Mouse (Mus musculus): ENCODE measurements around the gene Fam185a. TPM values are rescaled to one million over a fixed set of nuclear protein-coding genes. Genes with fewer than 3 reads are reported as not detected.

Gene Fam185a
- total RNA-seq, 1 experiment from 2014 or later: 10.9 TPM

GRCm38 (mm10) chr5:21418613-21419012 is 6.1 kb upstream of the Fam185a start:
- no peak for ATAC-seq (replicated peaks; ENCODE audit: low read depth, poor library complexity, severe bottlenecking)

- ATAC-seq (replicated peaks; ENCODE audit: low read depth, poor library complexity, severe bottlenecking): no peak
These were observed 4.1 kb upstream of the Fam185a start for GRCm38 (mm10) chr5:21420609-21421008.

DNA sequence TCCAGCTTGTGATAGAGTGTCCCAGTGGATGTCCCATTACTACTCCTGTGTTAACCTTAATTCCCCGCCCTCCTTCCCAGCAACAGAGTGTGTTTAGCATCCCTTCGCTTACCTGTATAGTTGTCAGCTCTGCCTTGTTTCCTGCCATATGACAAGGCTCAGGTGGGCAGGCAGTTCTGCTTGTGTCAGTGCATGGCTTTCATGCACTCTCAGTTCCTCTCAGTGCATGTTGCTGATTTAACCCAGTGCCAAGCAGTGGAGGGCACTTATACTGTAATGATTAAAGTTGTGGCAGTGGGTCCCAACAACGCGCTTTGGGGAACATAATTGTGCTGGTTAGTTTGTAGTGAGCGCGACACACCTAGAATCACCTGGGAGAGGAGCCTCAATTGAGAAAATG is 1.9 kb downstream of the Fam185a start:
- no peak for ATAC-seq (replicated peaks; ENCODE audit: low read depth, poor library complexity, severe bottlenecking)

DNA sequence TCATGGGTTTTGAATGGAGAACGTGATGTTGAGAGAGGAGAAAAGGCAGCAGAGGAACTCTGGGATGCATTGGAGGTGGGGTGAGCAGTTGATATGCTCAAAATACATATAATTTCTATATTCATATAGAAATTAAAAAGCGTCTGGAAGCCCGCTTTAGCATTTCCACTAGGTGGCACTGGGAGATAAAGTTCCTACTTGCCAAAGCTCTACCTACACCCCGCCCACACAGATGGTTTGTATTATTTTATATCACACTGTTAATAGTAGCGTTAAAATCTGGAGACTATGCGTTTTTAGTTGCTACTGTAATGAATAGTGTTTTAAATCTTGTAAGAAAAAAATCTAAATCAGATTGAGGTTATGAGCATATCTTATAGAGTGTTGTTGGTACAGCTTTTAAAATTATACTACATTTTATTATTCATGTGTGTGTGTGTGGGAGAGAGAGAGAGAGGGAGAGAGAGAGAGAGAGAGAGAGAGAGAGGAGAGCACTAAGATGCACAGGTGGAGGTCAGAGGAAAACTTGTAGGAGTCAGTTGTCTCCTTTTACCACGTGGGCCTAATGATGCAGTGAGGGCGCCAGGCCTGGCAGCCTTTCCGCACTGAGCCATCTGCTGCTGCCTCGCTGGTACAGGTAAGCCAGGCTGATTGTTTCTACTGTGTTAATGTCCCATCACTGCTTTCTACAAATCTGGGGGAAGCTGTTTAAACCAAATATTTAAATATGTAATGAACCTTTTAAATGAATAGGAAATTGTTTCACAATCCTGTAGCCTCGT is 9.6 kb downstream of the Fam185a start:
- peak; percentile 73 for ATAC-seq (replicated peaks; ENCODE audit: low read depth, poor library complexity, severe bottlenecking)

GRCm38 (mm10) chr5:21436471-21436975 is 11.8 kb downstream of the Fam185a start:
- no peak for ATAC-seq (replicated peaks; ENCODE audit: low read depth, poor library complexity, severe bottlenecking)

DNA sequence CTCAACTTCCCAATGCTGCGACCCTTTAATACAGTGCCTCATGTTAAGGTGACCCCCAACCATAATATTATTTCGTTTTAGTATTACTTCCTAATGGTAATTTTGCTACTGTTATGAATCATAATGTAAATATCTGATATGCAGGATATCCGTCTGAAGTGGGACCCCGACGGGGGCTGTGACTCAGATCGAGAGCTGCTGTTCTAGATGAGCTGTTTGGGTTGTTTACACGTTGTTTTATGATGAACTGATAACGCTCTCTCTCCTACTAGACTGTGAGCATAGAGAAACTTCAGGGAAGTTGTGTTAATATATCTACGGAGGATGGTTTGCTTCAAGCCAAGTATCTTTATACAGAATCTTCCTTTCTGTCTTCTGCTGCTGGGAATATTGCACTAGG is 13.7 kb downstream of the Fam185a start:
- no peak for ATAC-seq (replicated peaks; ENCODE audit: low read depth, poor library complexity, severe bottlenecking)

DNA sequence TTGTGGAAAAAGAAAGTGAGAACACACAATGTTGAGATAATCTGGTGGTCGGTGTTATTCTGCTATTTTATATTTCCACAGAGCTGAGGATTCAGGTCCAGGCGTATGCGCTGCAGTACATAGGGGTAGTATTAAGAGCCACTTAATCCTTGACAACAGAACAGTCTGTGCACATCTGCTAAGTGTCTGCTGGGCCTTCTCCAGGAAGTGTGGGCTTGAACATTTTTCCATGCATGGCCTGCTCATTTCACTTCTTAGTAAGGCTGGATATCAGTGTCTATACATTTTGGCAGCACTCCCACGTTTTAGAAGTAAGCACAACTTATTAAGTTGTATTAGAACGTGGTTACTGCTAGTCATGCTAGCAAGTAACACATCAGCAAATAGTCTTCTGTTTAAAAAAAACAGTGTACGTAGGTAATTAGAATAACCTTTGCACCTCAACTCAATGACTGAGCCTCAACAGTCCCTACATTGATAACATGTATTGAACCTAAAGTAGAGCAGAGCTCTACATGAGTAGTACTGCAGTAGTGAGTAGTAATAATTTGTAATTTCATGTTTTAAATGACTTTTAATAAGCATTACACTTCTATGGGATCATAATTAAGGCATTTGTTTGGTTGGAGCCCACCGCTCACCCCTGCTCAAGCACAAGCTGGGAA is 14.8 kb downstream of the Fam185a start:
- no peak for ATAC-seq (replicated peaks; ENCODE audit: low read depth, poor library complexity, severe bottlenecking)

DNA sequence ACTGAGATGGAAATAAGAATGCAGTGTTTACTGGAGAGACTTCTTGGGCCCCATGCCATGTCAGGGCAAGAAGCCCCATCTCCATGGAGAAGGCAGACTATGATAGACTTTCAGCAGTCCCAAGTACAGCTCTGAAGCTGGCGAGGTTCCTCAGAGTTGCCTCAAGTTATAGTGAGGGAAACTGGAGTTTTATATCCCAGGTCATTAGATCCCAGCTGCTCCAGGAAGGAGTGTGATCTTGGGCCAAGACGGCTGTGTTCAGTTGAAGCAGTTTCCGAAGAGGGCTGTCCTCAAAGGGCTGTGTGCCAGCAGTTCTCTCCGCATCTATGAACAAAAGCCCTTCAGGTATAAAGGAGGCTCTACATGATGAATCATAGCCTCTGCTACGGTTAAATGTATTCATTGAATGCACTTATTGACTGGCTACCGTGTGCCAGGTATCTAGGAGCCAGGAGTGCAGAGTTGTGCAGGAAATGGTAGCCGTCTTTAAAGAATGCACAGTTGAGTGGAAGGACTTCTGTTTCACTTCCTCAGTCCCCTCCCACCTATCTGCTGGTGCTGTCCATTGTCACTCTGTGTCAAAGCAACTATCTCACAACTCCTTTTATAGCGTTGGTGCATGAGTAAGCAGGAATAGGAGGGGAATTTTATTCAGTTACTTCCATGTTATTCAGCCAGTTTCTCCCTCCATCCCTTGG is 16.2 kb downstream of the Fam185a start:
- peak; percentile 71; the same call in 1 of the 2 replicates for ATAC-seq (replicated peaks; ENCODE audit: low read depth, poor library complexity, severe bottlenecking)

GRCm38 (mm10) chr5:21467387-21467786 is 42.6 kb downstream of the Fam185a start:
- ATAC-seq (replicated peaks; ENCODE audit: low read depth, poor library complexity, severe bottlenecking): no peak

DNA sequence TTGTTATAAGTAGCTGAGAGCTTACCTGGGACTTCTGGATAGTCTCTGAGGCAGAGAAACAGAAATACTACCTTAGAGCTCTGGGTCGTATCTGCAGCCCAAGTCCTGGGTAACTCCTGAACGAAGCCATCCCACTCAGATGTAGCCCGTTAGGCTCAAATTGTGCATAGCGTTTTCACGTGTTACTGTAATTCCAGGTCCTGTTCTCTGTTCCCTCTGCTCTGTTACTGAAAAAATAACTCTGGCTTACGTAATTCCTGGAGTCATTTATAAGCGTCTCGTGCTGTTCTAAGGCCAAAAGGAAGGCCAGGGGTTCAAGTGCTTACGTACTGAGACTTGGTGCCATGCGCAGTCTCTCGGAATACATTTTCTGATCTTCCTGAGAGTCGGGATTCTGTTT is 43.3 kb downstream of the Fam185a start:
- no peak for ATAC-seq (replicated peaks; ENCODE audit: low read depth, poor library complexity, severe bottlenecking)

DNA sequence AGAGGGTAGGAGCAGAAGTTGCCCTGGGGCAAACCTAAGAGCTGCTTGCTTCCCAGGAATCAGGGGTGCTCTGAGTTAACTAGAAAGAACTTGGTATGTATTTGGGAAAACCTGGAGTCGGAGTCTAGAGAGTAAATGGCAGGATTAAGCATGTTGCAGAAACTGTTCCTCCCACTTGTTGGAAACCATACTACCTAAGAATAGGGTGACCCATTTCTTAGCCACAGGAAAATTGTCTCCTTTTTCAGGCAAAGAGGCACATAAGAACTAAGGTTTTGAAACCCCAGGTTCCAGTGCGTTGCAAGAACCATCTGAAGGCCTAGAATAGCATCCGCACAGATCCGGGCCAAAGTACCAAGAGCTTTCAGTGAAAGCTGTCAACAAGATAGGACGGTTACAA is 53.7 kb downstream of the Fam185a start:
- no peak for ATAC-seq (replicated peaks; ENCODE audit: low read depth, poor library complexity, severe bottlenecking)

DNA sequence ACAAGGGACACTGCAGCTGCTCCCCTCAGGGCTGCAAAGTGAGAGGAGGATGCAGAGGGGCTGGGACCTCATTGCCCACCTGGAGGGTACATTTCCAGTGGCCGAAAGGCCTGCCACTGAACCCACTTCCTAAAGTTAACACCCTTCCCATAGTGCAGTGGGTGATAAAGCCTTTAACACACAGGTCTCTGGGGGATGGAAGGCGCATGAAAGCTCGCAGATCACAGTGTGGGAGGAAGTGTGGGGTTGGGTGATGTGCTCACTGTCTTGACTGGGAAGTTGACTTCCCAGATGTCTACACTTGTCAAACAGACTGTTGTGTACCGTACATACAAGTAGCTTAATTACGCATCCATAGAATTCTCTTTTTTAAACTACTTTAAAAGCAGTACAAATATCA is 55.0 kb downstream of the Fam185a start:
- peak; percentile 69 for ATAC-seq (replicated peaks; ENCODE audit: low read depth, poor library complexity, severe bottlenecking)

DNA sequence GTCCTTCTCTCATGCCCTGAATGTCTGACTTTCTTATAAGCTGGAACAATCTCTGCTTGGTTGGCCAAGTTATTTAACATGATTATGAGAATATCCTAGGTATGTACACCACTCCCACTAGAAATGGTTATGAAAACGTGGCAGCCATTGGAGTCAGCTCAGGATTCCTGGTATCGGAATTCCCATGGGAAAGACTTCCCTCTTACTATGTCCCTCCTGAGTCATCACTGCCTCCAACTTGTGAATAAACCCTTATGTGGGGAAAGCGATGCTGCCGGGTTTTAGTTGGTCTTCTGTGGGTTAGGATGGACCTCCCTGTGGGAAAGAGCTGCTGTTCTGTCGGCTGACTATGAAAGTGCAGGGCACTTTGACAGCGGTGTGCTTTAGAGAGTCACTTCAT is 56.8 kb downstream of the Fam185a start:
- ATAC-seq (replicated peaks; ENCODE audit: low read depth, poor library complexity, severe bottlenecking): no peak

GRCm38 (mm10) chr5:21482446-21483222 is 57.9 kb downstream of the Fam185a start:
- no peak; the same call in 1 of the 2 replicates for ATAC-seq (replicated peaks; ENCODE audit: low read depth, poor library complexity, severe bottlenecking)

- ATAC-seq (replicated peaks; ENCODE audit: low read depth, poor library complexity, severe bottlenecking): no peak
These were observed 58.5 kb downstream of the Fam185a start for GRCm38 (mm10) chr5:21483275-21483674.

- no peak for ATAC-seq (replicated peaks; ENCODE audit: low read depth, poor library complexity, severe bottlenecking)
These were observed 60.6 kb downstream of the Fam185a start for GRCm38 (mm10) chr5:21485197-21485829.

GRCm38 (mm10) chr5:21486798-21487197 is 62.0 kb downstream of the Fam185a start:
- ATAC-seq (replicated peaks; ENCODE audit: low read depth, poor library complexity, severe bottlenecking): no peak

GRCm38 (mm10) chr5:21487306-21487705 is 62.5 kb downstream of the Fam185a start:
- no peak for ATAC-seq (replicated peaks; ENCODE audit: low read depth, poor library complexity, severe bottlenecking)

GRCm38 (mm10) chr5:21487716-21488115 is 63.0 kb downstream of the Fam185a start:
- ATAC-seq (replicated peaks; ENCODE audit: low read depth, poor library complexity, severe bottlenecking): no peak

DNA sequence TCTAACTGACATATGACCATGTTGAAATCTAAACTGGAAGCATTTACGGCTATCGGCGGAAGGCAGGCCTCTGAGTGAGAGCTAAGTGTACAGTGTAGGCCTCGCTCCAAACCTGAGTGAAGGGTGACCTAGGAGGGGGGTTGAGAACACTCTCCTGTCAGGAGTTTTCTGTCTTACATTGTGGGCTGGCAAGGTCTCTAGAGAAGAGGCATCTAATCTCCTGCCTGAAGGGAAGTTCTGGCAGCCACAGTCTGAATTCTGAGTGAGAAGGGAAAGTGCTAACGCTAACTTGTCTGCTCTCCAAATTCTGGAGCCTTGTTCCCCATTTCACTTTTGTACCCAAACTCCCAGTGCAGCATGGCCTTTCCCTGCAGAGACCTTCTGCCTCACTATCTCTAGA is 63.7 kb downstream of the Fam185a start:
- ATAC-seq (replicated peaks; ENCODE audit: low read depth, poor library complexity, severe bottlenecking): no peak
